Mouse (Mus musculus) thymus, adult 2 months (tissue): ENCODE results near the gene Dab1. TPM values are rescaled to one million over a fixed set of nuclear protein-coding genes. Genes with fewer than 3 reads are reported as not detected.

ENCODE experiments used
- DNase-seq: peaks from one replicate; pipeline ENCODE4 v3.0.0; 2021
- H3K27ac ChIP-seq: fragments of 200-500 bp; 2 replicates; pipeline ENCODE4 v1.5.1; 2012; ENCODE audit warnings: low read length, control low read depth; ENCODE audit not compliant: control insufficient read depth, insufficient read depth
- H3K27me3 ChIP-seq: fragments of 200-500 bp; 2 replicates; pipeline ENCODE4 v1.6.1; 2012; ENCODE audit warnings: mild to moderate bottlenecking, low read length, moderate library complexity, mixed read lengths; ENCODE audit not compliant: control insufficient read depth, insufficient read depth
- H3K36me3 ChIP-seq: fragments of 200-500 bp; 2 replicates; pipeline ENCODE4 v1.6.1; 2012; ENCODE audit warnings: mild to moderate bottlenecking, low read length, moderate library complexity; ENCODE audit not compliant: control insufficient read depth, insufficient read depth
- H3K4me1 ChIP-seq: fragments of 200-500 bp; replicated peaks from 2 replicates; pipeline ENCODE4 v1.6.1; 2012; ENCODE audit warnings: low read length; ENCODE audit not compliant: control insufficient read depth, insufficient read depth
- H3K4me3 ChIP-seq: fragments of 200-500 bp; 2 replicates; pipeline ENCODE4 v1.5.1; 2012; ENCODE audit warnings: mild to moderate bottlenecking, low read length, control low read depth, moderate library complexity; ENCODE audit not compliant: control insufficient read depth, insufficient read depth
- CTCF ChIP-seq: fragments of 200-500 bp; IDR thresholded peaks from 2 replicates; pipeline ENCODE4 v1.5.1; 2012; ENCODE audit warnings: mild to moderate bottlenecking, control low read depth, low read length, moderate library complexity, borderline replicate concordance; ENCODE audit not compliant: control insufficient read depth, poor library complexity, insufficient read depth; ENCODE audit errors: extremely low read depth
- POLR2A ChIP-seq: fragments of 200-500 bp; IDR thresholded peaks from 2 replicates; pipeline ENCODE4 v1.6.1; 2012; ENCODE audit warnings: mild to moderate bottlenecking, low read length, control low read depth, moderate library complexity; ENCODE audit not compliant: control insufficient read depth, poor library complexity, insufficient read depth; ENCODE audit errors: extremely low read depth
- WGBS: fragments of 180-500 bp; shearing (Covaris S2); methylation state at CpG from one replicate; pipeline ENCODE4 v1.1.7; 2018; 5-methylcytosine and 5-hydroxymethylcytosine counted together
- polyA plus RNA-seq: library from polyadenylated mRNA; depleted of rRNA; stranded (reverse); fragments of >200 nt; gene quantifications from 2 replicates; pipeline ENCODE4 v1.2.3, GENCODE M21; 2012

The Dab1 gene
- polyA plus RNA-seq, 1 experiment = 0.28 TPM

DNA sequence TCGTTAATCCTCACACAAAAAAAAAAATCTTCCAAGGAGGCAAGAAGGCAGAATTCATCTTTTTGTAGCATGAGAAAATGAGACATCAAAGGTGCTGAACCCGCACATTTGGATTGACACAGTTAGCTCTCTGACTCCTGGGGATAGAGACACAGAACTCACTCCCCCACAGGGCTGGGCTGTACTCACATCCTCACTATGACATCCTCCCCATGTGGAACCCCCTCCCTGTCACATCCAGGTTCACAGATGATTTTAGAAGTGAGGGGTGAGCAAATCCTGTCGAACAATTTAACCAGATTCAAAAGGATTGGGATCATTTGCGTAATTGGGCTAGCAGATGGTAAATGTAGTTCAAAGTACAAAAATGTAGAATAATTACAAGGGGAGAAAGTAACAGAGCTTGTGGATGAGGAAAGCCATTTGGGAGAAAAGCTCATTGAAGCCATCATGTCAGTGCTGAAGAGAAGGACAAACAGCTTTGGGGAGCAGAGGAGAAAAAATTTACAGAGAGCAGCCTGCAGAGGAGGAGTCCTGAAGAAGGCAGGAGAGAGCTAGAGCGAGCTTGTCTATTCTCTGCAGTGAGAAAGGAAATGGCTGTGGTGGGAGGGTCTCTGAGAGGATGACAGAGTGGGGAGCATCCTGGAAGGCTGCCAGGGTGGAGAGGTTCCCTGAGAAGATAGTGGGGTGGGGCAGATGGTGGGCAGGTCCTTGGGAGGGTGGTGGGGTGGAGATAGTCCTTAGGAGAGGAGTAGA is 890.2 kb downstream of the Dab1 start:
- Histone ChIP-seq H3K27me3 (no peaks in the 10 kb centered on the region), H3K27ac (no peak overlapping the region), H3K36me3 (no peaks in the 10 kb centered on the region), H3K4me3 (no peak overlapping the region), H3K4me1 (no peaks in the 10 kb centered on the region)
- TF ChIP-seq POLR2A = no peak
- TF ChIP-seq CTCF = no peak
- no peak for DNase-seq
- 77% methylated on average over 5 of the region's 5 CpGs for WGBS

DNA sequence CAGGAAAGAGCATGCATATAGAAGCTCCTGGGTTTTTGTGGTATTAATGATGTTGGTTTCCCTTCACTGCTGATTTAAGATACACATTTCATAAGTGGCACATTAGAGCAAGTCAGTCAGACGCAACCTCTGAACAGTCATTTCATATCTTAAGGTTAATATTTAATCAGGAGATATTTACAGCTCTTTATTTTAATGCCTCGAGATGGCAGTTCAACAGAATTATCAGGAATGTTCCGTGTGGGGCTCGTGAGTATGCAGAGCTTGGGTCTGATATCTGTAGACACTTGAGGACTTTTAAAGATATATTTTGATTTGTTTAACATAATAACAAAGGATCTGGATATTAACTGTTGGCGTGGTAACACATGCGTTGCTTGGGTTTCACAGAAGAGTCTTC is 892.7 kb downstream of the Dab1 start:
- TF ChIP-seq POLR2A = no peak
- no peak for TF ChIP-seq CTCF
- WGBS = 94% methylated on average over 6 of the region's 6 CpGs
- H3K27ac ChIP-seq = no peak overlapping the region
- H3K4me3 ChIP-seq = no peak overlapping the region
- no peaks in the 10 kb centered on the region for H3K36me3 ChIP-seq
- DNase-seq = no peak
- no peaks in the 10 kb centered on the region for H3K27me3 ChIP-seq
- H3K4me1 ChIP-seq = no peaks in the 10 kb centered on the region

GRCm38 (mm10) chr4:104512513-104512912 is 893.4 kb downstream of the Dab1 start:
- no peak for DNase-seq
- Histone ChIP-seq H3K36me3 (no peaks in the 10 kb centered on the region), H3K27ac (no peak overlapping the region), H3K4me1 (no peaks in the 10 kb centered on the region), H3K27me3 (no peaks in the 10 kb centered on the region), H3K4me3 (no peak overlapping the region)
- no peak for TF ChIP-seq CTCF
- TF ChIP-seq POLR2A = no peak
- WGBS = 87% methylated on average over 8 of the region's 8 CpGs

DNA sequence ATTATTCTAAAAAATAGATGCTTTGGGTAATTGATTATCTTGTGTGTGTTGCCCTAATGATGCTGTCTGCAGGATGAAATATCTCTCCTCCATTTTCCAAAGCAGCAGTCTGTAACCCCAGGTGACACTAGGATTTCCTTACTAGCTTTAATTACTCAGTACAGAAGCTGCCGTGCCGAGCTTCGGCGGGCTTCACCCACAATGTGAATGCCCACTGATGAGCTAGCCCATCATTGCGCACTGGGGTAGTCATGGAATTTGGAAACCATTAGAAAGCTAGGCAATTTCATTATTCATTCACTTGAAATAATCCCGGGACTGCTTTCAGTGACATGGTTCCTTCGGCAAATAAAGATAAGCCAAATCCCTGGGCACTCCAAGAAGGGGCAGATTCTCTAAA is 894.5 kb downstream of the Dab1 start:
- Histone ChIP-seq H3K27me3 (no peaks in the 10 kb centered on the region), H3K27ac (no peak overlapping the region), H3K36me3 (no peaks in the 10 kb centered on the region), H3K4me3 (no peak overlapping the region), H3K4me1 (no peaks in the 10 kb centered on the region)
- DNase-seq = no peak
- no peak for TF ChIP-seq POLR2A
- TF ChIP-seq CTCF = no peak
- 92% methylated on average over 7 of the region's 7 CpGs for WGBS

DNA sequence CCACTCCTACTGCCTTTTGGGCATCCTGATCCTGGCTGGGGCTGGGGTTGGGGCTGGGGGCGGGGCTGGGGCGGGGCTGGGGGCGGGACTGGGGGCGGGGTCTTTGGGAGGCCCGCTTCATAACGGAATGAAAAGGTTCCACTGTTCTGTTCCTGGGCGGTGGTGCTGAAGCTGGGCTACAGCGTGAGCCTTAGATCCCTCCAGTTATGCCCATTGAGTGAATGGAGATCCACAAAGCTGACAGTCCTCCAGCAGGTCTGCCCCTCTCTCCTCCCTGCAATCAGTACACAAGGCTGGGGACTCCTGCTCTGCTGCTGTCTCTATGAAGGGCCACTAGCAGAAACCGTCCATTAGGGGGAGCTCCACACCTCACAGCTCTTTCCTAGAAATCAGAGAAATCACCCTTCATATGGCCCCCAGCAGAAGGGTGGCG is 895.4 kb downstream of the Dab1 start:
- Histone ChIP-seq H3K4me1 (no peaks in the 10 kb centered on the region), H3K36me3 (no peaks in the 10 kb centered on the region), H3K27me3 (no peaks in the 10 kb centered on the region), H3K27ac (no peak overlapping the region), H3K4me3 (no peak overlapping the region)
- DNase-seq = no peak
- TF ChIP-seq POLR2A (no peak), CTCF (no peak)
- WGBS = 12% methylated on average over 10 of the region's 10 CpGs

DNA sequence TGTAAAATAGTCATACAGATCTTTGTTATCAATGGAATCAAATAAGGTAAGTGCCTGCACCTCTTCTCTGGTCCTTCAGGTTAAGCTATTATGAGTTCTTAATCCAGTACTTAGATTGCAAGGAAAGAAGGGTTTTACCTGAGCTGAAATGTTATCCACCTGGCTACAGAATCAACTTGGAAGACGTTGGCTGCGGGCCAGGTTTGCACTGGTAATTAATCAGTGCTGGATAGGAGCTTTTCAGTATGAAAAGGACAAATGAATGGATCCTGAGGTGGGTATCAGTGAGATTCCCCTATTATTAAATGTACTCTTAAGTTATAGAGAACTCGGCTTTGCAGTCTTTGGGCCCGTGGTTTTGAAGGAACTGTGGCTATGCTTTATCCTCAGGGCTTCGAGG is 896.5 kb downstream of the Dab1 start:
- TF ChIP-seq CTCF (no peak), POLR2A (no peak)
- Histone ChIP-seq H3K36me3 (no peaks in the 10 kb centered on the region), H3K27ac (no peak overlapping the region), H3K4me3 (no peak overlapping the region), H3K27me3 (no peaks in the 10 kb centered on the region), H3K4me1 (no peaks in the 10 kb centered on the region)
- WGBS = 68% methylated on average over 5 of the region's 5 CpGs
- DNase-seq = no peak
